Mouse (Mus musculus) left cerebral cortex, adult 2 months (tissue): ENCODE measurements around the gene Trem2. TPM values are rescaled to one million over a fixed set of nuclear protein-coding genes. Genes with fewer than 3 reads are reported as not detected.
"Not testable (repeated sequence)": the region's sequence is repeated elsewhere in the genome, so short reads cannot be mapped to it uniquely, and the experiment has no call there.

Source experiments
- DNase-seq, 2 experiments: peaks; one replicate each; pipeline ENCODE4 v3.0.0; 2021 to 2022; ENCODE audit warnings: low spot score in 2 of 2, mixed read lengths in 1 of 2; ENCODE audit errors: extremely low spot score in 1 of 2
- H3K27ac ChIP-seq: fragments of 200-600 bp; 2 replicates; pipeline ENCODE4 v1.8.1; 2022
- H3K4me3 ChIP-seq: fragments of 200-600 bp; 2 replicates; pipeline ENCODE4 v1.8.1; 2022
- CTCF ChIP-seq: fragments of 200-600 bp; IDR thresholded peaks from 2 replicates; pipeline ENCODE4 v1.8.1; 2022; ENCODE audit warnings: antibody characterized with exemption, mild to moderate bottlenecking, moderate library complexity
- intact Hi-C: fragments of 180-260 bp; cut with DNase I; formaldehyde crosslinking; loops from one replicate; pipeline ENCODE4 v1.15.1; 2025
- long read RNA-seq, 2 experiments: library from polyadenylated mRNA; stranded (forward); transcript quantifications; one replicate each; pipeline ENCODE4 v2.0.0; 2021; ENCODE audit warnings: borderline mapping rate in 2 of 2
- total RNA-seq, 2 experiments: library from RNA; stranded (reverse); gene quantifications; 2 replicates each; pipeline ENCODE4 v1.2.3; 2021

Trem2 gene
- total RNA-seq, result 10 to 100 TPM in 1 of 2 experiments, 1 to 10 TPM in 1; 8.3 to 11.0 TPM
- long read RNA-seq, experiment 1, full-length matches to known transcripts, result 7 of 7 reads
- long read RNA-seq, experiment 1, partial matches to known transcripts, result 0 of 7 reads
- long read RNA-seq, experiment 1, other reads (novel, unspliced or antisense), result 0 of 7 reads
- long read RNA-seq, experiment 2, full-length matches to known transcripts, result 8 of 9 reads
- long read RNA-seq, experiment 2, partial matches to known transcripts, result 1 of 9 reads
- long read RNA-seq, experiment 2, other reads (novel, unspliced or antisense), result 0 of 9 reads

GRCm38 (mm10) chr17:48346231-48346630, at the start of gene Trem2:
TSS of gene Trem2 (plus strand) at chr17:48346401.
- Histone ChIP-seq H3K4me3 (0 out of 2 replicates have a peak within 1 kb of the TSS, but pooled peaks have one; percentile 7), H3K27ac (peak within 1 kb of the TSS; percentile 61)
- intact Hi-C loops, result no loop called here
- no peak for TF ChIP-seq CTCF
- no peak for DNase-seq

- intact Hi-C loops, result no loop called here
- DNase-seq, result no peak
- no peak within 1 kb of the TSS for H3K4me3 ChIP-seq
- H3K27ac ChIP-seq, result no peak within 1 kb of the TSS
- no peak for TF ChIP-seq CTCF
Measured at GRCm38 (mm10) chr17:48299203-48299602, 47.0 kb upstream of the Trem2 start, which contains the start of gene Treml2. TSS of gene Treml2 (plus strand) at chr17:48299498.

- TF ChIP-seq CTCF, result no peak
- no peak overlapping the region for H3K4me3 ChIP-seq
- no peak overlapping the region for H3K27ac ChIP-seq
- DNase-seq, result no peak
- intact Hi-C loops, result no loop called here
Measured at GRCm38 (mm10) chr17:48299756-48300155, 46.4 kb upstream of the Trem2 start.

- H3K4me3 ChIP-seq, result no peak overlapping the region
- intact Hi-C loops, result no loop called here
- H3K27ac ChIP-seq, result no peak overlapping the region
- no peak for DNase-seq
- no peak for TF ChIP-seq CTCF
Measured at GRCm38 (mm10) chr17:48300199-48300598, 46.0 kb upstream of the Trem2 start.

GRCm38 (mm10) chr17:48300861-48301260, 45.3 kb upstream of the Trem2 start:
- H3K27ac ChIP-seq, result no peak overlapping the region
- no peak overlapping the region for H3K4me3 ChIP-seq
- no peak for TF ChIP-seq CTCF
- no peak for DNase-seq
- intact Hi-C loops, result no loop called here

- DNase-seq, result no peak
- Histone ChIP-seq H3K27ac (no peak overlapping the region), H3K4me3 (no peak overlapping the region)
- intact Hi-C loops, result no loop called here
- no peak for TF ChIP-seq CTCF
Measured at GRCm38 (mm10) chr17:48301792-48302191, 44.4 kb upstream of the Trem2 start.

- no peak for TF ChIP-seq CTCF
- no peak for DNase-seq
- no peak overlapping the region for H3K4me3 ChIP-seq
- H3K27ac ChIP-seq, result no peak overlapping the region
- intact Hi-C loops, result loop anchor here (10.0 kb wide), 1 partner anchor 167 kb away; the partner anchor contains the start of gene 9830107B12Rik
Measured at GRCm38 (mm10) chr17:48312124-48312523, 34.1 kb upstream of the Trem2 start.

- intact Hi-C loops, result loop anchor here (10.0 kb wide), 1 partner anchor 171 kb away; the partner anchor contains the start of gene 9830107B12Rik
Measured at GRCm38 (mm10) chr17:48315905-48316579, 30.2 kb upstream of the Trem2 start, which contains the start of gene B430306N03Rik. TSS of gene B430306N03Rik (plus strand) at chr17:48316141.

GRCm38 (mm10) chr17:48318686-48319085, 27.5 kb upstream of the Trem2 start:
- no peak for DNase-seq
- intact Hi-C loops, result loop anchor here (10.0 kb wide), 1 partner anchor 174 kb away; the partner anchor contains the start of gene 9830107B12Rik
- no peak overlapping the region for H3K27ac ChIP-seq
- H3K4me3 ChIP-seq, result no peak overlapping the region
- TF ChIP-seq CTCF, result no peak

More at GRCm38 (mm10) chr17:48315905-48316579, 30.2 kb upstream of the Trem2 start, which contains the start of gene B430306N03Rik:
- not testable (repeated sequence) for H3K4me3 ChIP-seq, DNase-seq, H3K27ac ChIP-seq

GRCm38 (mm10) chr17:48321279-48321678, 24.9 kb upstream of the Trem2 start:
- no peak for DNase-seq
- intact Hi-C loops, result no loop called here
- no peak overlapping the region for H3K4me3 ChIP-seq
- no peak for TF ChIP-seq CTCF
- no peak overlapping the region for H3K27ac ChIP-seq

- DNase-seq, result no peak
- Histone ChIP-seq H3K27ac (no peak overlapping the region), H3K4me3 (no peak overlapping the region)
- TF ChIP-seq CTCF, result no peak
- intact Hi-C loops, result no loop called here
Measured at GRCm38 (mm10) chr17:48323236-48323635, 23.0 kb upstream of the Trem2 start.

GRCm38 (mm10) chr17:48324258-48324657, 21.9 kb upstream of the Trem2 start:
- Histone ChIP-seq H3K27ac (no peak overlapping the region), H3K4me3 (no peak overlapping the region)
- DNase-seq, result no peak
- no peak for TF ChIP-seq CTCF
- intact Hi-C loops, result no loop called here
